Mouse (Mus musculus): ENCODE measurements around the gene Gin1.

DNA sequence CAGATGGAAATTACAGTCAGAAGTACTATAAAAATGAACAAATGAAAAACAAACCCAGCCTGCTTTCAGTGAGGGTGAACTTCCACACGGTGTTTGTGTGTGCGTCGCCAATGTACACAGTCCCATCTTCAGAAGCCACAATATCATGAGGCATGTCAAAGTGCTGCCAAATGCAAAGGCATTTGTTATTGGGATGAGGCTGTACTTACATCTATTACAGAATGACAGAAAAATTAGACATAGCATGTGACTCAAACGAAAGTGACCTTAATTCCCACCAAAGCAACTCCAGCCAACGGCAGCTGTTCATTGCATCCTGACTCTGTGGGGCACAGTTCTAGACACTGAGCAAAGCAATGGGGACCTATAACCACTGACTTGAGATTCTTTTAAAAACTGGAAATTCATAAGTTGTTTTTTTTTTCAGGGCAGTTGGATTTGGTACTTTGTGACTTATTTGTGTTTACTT is 64.4 kb downstream of the Gin1 start:
- TF ChIP-seq CTCF (IDR thresholded peaks at IDR 0.05) (no peak), EP300 (IDR thresholded peaks at IDR 0.05) (no peak)

Data from lung, postnatal 0 days (tissue).